ENCODE assay signal across 22 mouse cellular contexts in genomic region chr7:64880415-64880814, GRCm38 (mm10).
"Had no signal": no experiment of that assay in that cellular context is flagged by ENCODE, and none has a peak within 500 bp of the region (broad histone marks: within the 10 kb centered on the region; RNA-seq: fewer than 3 reads in every experiment).

No protein-coding gene starts in this region.

- H3K4me3 ChIP-seq: limb, embryonic 12.5 days; limb, embryonic 15.5 days; midbrain, embryonic 12.5 days; midbrain, embryonic 15.5 days; neural tube, embryonic 12.5 days; neural tube, embryonic 15.5 days had no signal

- H3K4me1 ChIP-seq: limb, embryonic 12.5 days; limb, embryonic 15.5 days; midbrain, embryonic 12.5 days; neural tube, embryonic 12.5 days had no signal

- H3K27me3 ChIP-seq: midbrain, embryonic 12.5 days; midbrain, embryonic 15.5 days; neural tube, embryonic 12.5 days; neural tube, embryonic 15.5 days had no signal

- H3K9ac ChIP-seq: limb, embryonic 12.5 days; limb, embryonic 15.5 days; liver, embryonic 14.5 days; liver, postnatal 0 days; lung, embryonic 14.5 days; midbrain, embryonic 12.5 days; midbrain, embryonic 15.5 days; neural tube, embryonic 12.5 days; neural tube, embryonic 15.5 days had no signal

- H3K27ac ChIP-seq: limb, embryonic 12.5 days; limb, embryonic 15.5 days; liver, embryonic 14.5 days; macrophage; midbrain, embryonic 12.5 days; midbrain, embryonic 15.5 days; neural tube, embryonic 12.5 days; neural tube, embryonic 15.5 days; stomach, postnatal 0 days had no signal

- DNase-seq: kidney, postnatal 10 days; kidney, postnatal 36 days; left cerebral cortex, postnatal 4 days; liver, postnatal 0 days; lung, embryonic 14.5 days; right cerebral cortex, adult 18-20 months; right cerebral cortex, postnatal 14 days; right cerebral cortex, postnatal 4 days; thymus, adult 2 months; thymus, postnatal 14 days; thymus, postnatal 4 days had no signal

- H3K9me3 ChIP-seq: limb, embryonic 12.5 days; limb, embryonic 15.5 days; midbrain, embryonic 12.5 days; midbrain, embryonic 15.5 days; neural tube, embryonic 12.5 days; neural tube, embryonic 15.5 days had no signal

- H3K36me3 ChIP-seq: limb, embryonic 12.5 days; limb, embryonic 15.5 days; midbrain, embryonic 12.5 days; midbrain, embryonic 15.5 days; neural tube, embryonic 12.5 days; neural tube, embryonic 15.5 days had no signal

- H3K4me2 ChIP-seq: limb, embryonic 12.5 days; limb, embryonic 15.5 days; liver, embryonic 11.5 days; lung, embryonic 14.5 days; midbrain, embryonic 12.5 days; midbrain, embryonic 15.5 days; neural tube, embryonic 12.5 days; neural tube, embryonic 15.5 days had no signal

- ATAC-seq: liver, postnatal 0 days; lung, postnatal 0 days; midbrain, embryonic 15.5 days had no signal
